Mouse (Mus musculus): ENCODE measurements around the gene Tstd3.

Tstd3 gene

DNA sequence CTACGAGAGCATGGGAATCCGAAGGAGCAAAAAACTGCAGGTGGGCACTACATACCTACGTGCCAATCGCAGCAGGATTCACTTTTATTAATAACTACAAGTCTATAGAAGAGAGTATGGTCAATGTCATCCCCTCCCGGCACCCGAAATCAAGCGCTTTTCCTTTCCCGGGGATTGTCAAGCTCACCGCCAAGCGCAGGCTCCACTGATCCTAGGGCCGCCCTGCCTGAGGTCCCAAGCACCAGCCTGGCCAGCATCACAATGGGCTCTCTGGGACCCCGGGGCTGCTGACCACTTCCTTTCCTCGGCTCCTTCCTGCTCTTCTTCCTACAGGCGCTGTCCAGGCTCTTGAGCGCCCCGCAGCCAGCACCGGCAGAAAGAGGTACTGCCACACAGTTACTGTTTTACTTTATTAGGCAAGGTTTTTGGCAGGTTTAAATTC, at the start of gene Tstd3, which contains the start of gene Usp45:
Gene Tstd3, minus strand, starts transcription at position 350 of the 442 bp plus-strand sequence.
Gene Usp45, plus strand, starts transcription at position 294 of the 442 bp plus-strand sequence.
- peak; percentile 78 for DNase-seq (ENCODE audit: low read depth, low spot score)

DNA sequence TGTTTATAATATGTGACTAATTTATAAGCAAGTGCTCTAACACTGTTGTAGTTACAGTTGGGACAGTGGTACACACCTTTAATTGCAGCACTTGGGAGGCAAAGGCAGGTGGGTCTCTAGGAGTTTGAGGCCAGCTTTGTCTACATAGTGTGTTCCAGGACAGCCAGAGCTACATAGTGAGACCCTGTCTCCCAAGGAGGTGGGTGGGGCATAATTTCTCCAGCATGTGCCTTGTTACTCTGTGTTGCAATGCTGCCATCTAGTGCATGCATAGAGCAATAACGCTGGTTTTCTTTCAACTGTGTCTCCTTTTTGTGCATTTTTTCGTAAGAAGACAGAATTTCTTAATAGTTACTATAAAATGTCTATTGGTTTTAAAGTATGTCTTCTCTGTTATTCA, 47.0 kb upstream of the Tstd3 start:
- peak; percentile 53 for DNase-seq (ENCODE audit: low read depth, low spot score)

DNA sequence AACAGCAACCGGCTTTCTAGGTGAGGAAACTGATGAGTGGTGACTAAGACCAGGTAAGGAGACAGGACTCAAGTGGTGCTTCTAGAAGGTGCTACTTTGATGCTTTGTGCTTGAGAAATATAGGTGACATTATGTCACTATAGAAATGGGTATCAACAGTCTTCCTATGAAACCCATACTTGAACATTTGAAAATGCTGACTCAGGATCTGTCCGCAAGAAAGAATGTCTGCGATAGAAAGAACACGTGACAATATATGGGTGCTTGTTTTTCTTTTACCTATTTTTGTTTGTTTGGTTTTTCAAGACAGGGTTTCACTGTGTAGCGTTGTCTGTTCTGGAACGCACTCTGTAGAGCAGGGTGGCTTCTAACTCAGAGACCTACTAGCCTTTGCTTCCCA, 45.6 kb upstream of the Tstd3 start:
- DNase-seq (ENCODE audit: low read depth, low spot score): no peak

DNA sequence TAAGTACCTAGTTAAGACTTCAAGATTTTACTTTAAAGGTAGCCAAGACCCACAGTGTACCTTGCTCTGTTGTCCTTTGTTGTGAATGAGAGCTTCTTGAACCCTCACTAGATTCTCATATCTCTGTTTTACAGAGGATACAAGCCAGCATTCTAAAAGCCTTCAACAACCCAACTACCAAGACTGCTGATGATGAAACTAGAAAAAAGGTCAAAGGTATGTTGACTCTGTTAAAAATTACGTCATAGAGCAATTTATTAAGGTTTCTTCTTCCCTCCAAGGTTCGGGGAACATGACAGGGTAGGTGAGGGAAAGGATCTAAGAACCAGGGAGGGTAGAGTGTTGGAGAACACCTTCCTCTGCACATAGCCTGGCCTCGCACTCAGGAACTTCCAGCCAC, 43.6 kb upstream of the Tstd3 start:
- no peak for DNase-seq (ENCODE audit: low read depth, low spot score)

DNA sequence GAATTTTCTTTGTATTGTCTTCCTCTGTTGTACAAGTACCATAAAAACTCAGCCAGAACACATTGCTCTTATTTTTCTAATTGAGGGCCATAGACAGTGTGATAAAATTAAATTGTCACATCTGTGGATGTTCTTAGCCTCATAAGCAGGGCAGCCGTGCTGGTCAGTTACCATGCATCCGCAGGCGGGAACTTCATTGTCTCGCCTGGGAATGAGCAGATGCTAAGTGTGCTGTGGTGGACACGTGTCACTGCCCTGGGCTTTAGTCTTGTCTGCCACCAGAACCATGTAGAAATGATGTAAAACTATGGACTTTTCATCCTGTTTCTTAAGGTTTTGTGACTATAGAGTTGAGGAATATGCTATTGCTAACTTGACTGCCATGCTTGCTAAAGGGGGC, 40.2 kb upstream of the Tstd3 start:
- DNase-seq (ENCODE audit: low read depth, low spot score): no peak

DNA sequence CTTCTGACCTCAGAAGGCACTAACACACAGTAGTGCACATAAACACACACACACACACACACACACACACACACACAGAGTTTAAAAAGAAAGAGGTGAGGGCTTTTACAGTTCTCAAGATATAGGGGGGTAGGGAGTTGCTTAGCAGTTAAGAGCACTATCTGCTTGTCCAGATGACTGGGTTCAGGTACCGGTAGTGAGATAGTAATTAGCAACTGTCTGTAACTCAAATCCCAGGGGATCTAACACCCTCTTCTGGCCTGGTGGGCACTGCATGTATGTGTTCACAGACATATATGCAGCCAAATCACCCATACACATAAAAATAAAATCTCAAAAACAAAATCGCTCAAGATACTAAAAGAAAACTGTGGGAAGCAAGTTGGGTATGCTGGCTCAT, 34.6 kb upstream of the Tstd3 start:
- no peak for DNase-seq (ENCODE audit: low read depth, low spot score)

DNA sequence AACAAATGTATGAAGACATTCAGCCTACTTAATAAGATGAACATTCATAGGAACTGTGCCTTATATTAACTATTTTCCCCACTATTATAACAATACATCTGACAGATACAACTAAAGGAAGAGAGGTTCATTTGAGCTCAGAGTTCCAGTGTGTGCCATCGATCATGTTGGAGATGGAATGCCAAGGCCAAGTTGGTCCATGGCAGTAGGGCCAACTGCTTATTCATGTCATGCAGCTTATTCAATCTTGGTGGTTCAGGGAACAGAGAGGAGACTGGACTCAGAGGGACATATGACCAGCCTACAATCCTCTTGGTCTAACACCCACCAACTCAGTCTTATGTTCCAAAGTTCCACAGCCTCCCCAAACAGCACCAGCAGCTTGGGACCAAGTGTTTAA, 34.0 kb upstream of the Tstd3 start:
- no peak for DNase-seq (ENCODE audit: low read depth, low spot score)

DNA sequence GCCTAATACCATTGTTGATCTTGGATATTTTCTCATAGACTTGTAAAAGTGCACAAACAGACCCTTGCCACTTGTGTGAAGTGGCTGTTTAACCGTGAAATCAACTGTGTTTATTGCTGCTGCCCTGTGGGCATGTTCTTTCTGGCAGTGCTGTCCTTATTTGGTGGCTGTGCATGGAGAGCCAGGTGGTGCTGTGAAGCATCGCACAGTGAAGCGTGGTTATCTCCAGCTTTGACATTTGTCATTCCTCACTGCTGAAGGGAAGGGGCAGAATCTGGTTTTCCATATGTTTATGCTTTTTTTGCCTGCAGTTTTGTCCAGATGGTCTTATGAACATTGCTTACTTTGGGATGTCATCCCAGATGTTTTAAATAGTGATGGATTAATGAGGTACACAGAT, 26.6 kb upstream of the Tstd3 start:
- no peak for DNase-seq (ENCODE audit: low read depth, low spot score)

DNA sequence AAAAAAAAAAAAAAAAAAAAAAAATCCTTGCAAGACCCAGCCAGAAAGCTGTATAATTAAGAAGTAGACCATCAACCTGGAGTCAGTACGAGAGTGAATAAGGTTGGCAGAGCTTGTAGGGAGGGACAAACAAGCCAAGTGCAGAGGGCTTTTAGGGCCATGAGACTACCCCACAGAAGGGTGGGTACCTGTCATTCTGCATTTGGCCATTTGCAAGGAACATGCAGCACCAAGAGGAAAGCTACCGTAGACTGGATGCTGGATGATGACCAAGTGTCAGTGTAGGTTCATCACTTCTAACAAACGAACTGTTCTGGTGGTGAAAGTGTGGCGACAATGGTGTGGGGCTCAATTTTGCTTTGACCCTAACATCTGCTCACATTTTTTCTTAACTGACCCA, 22.8 kb upstream of the Tstd3 start:
- DNase-seq (ENCODE audit: low read depth, low spot score): no peak

DNA sequence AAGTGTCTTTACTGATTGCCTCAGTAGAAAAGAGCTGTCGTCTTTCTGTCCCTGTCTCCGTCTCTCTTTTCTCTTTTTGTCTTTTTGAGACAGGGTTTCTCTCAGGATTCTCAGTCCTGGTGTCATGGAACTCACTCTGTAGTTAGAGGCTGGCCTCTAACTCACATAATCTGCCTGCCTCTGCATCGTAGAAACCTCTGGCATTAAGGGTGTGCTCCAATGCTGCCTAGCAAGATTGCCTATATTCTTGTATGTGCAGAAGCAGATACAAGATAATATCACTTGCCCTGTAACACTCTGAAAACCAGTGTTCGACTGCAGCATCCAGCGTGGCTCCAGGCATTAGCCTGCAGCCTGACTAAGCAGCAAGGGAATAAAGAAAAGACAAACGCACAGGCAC, 21.9 kb upstream of the Tstd3 start:
- no peak for DNase-seq (ENCODE audit: low read depth, low spot score)

DNA sequence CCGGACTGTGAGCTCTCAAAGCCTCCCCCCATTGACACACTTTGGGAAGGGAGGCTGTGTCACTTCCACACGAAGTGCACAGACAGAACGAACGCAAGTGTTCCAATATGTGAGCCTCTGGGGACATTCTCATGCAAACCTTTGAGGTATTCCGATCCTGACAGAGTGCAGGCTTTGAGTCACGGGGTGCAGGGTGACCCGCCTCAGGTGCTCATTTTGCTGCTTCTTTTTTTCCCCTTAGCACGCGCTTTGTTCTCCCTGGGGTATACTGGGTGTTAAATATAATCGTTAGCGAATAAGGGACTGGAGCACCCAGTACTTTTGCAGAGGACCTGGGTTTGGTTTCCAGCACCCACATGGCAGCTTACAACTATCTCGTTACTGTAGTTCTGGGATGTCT, 19.3 kb upstream of the Tstd3 start:
- DNase-seq (ENCODE audit: low read depth, low spot score): no peak

DNA sequence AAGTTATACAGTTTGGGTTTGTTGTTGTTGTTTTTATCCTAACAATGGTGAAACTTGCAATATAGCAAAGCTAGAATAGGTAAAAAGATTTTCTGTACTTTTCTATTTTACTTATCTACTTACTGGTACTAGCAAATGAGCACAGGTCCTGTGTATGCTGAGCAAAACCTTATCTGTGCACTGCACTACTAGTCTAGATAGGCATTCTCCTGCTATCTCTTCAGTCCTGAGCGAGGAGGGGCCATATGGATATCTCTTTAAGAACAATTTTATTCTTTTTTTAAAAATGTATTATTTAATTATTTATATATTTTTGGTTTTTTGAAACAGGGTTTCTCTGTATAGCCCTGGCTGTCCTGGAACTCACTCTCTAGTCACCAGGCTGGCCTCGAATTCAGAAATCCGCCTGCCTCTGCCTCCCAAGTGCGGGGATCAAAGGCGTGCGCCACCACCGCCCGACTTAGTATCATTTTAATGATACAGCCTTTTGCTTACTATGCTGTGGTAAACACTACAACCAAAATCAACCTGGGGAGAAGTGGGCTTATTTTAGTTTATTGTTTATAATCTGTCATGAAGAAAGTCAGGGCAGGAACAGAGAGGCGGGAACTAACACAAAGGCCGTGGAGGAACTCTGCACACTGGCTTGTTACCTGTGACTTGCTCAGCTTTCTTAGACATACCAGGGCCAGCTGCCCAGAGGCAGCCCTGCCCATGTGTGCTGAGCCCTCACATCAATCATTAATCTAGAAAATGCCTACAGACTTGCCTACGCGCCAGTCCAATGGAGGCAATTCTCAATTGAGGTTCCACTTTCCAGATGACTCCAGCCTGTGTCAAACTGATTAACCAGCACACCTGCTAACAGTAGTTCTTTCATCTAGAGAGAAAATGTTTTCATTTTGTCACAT, 14.1 kb upstream of the Tstd3 start:
- DNase-seq (ENCODE audit: low read depth, low spot score): no peak

DNA sequence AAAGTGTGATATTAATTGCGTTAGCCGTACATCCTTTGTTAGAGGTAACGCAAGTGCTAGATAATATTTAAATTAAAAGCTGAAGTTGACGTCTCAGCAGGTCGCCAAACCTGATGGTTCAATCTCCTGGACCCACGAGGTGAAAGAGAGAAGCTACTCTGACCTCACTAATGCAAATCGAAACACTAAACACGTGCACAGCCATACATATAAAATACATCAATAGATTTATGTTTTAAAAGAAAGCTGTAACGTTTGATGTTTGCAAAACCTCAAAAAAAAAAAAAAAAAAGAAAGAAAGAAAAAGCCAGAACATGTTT, 9.9 kb upstream of the Tstd3 start:
- peak; percentile 59 for DNase-seq (ENCODE audit: low read depth, low spot score)

DNA sequence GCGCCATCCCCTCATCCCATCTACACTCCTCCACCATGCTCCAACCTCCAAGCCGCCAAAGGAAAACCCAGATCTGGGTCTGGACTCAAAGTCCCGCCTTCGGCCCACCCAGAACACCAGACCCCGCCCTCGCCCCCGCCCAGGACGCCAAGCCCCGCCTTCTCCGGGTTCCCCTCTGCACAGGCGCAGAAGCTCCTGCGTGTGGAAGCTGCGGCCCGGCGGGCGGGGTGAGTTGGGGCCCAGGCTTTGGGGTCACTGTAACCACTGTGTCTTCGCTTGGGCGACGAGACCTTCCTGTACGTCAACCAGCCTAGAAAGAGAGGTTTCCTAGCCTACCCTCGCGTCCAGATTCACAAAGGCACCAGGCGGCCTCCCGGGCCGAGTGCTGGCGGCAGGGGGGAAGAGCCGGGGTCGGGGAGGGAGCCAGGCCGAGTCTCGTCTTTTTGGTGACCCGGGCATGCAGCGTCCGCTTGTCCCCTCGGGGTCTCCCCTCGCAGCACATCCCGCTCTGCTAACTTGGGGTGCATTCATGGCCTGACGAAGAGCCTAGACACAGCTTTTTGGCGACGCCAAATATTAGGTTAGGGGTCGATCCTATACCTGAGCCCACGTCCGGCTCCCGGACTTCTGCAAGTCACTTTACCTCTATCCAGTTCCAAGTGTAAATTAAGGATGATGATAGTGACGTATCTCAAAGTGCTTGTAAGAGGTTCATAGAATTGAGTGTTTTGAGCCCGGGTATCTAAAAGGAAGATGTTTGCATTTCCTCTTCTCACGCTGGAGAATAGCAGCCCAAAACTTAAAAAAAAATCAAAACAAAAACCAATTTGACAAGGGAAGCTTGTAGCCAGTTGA, 9.3 kb upstream of the Tstd3 start:
- DNase-seq (ENCODE audit: low read depth, low spot score): peak; percentile 89

DNA sequence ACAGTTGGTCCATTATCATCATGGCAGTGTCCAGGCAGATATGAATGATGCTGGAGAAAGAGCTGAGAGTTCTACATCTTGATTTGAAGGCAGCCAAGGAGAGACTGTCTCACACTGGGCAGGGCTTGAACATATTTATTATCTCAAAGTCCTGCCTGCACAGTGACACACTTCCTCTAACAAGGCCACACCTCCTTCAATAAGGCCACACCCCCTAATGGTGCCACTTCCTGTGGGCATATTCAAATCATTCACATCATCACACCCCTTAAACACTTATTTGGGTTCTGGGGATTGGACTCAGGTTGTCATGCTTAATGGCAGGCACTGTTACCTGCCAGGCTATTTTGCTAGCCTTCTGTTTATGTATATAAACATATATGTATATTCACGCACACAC, 5.3 kb upstream of the Tstd3 start:
- DNase-seq (ENCODE audit: low read depth, low spot score): peak; percentile 19

DNA sequence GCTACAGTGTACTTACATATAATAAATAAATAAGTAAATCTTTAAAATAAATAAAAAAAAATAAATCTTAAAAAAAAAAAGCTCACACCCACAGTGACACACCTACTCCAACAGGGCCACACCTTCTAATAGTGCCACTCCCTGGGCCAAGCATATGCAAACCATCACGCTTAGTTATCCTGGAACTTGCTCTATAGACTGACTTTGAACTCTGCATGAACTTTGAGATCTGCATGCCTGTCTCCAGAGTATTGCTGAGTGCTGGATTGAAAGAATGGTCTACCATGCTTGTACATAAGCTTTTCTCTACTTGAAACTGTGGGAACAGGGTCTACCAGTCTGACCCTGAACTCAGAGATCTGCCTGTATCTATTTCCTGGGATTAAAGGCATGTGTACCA, 4.1 kb upstream of the Tstd3 start:
- no peak for DNase-seq (ENCODE audit: low read depth, low spot score)

DNA sequence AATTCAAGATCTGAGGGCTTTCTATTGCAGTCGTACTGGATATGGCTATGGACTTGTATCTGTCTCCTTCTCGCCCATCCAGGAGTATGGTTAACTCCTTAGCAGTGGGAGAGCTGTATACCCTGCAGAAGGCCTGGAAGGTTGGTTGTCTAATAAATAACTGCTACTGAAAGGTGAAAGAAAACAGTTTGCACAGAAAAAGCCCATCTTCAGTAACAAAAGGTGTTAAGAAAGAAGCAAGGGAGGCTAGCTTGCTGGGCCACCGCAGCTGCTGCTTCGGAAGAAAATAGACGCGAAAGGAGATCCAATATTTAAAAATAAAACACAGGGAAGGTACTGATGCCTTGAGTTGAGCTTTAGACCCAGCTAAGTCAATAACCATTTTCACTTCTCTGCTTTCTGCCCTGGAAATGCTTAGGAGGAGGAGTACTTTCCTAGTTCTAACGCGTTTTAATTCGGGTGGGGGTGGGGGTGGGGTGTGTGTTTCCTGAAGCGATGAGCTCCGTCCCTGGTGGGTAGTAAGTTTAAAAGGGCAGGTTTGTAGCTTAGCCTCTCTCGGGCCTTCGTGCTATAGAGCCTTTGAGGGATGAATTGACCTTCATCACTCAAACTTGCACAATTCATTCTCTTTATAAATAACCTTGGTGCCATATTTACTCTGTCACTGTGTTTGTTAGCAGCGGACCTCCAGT, 695 bp downstream of the Tstd3 start:
- peak; percentile 6 for DNase-seq (ENCODE audit: low read depth, low spot score)

DNA sequence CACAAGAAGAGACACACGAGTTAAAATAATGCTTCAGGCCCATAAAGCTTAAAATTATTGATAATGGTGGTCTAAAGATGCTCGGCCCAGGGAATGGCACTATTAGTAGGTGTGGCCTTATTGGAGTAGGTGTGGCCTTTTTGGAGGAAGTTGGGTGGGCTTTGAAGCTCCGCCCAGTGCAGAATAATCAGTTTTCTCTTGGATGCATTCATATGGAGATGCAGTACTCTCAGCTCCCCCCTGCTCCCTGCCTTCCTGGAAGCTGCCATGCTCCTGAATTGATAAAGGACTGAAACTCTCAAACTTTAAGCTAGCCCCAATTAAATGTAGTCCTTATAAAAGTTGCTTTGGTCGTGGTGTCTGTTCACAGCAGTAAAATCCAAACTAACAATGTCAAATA, 3.2 kb downstream of the Tstd3 start:
- no peak for DNase-seq (ENCODE audit: low read depth, low spot score)

DNA sequence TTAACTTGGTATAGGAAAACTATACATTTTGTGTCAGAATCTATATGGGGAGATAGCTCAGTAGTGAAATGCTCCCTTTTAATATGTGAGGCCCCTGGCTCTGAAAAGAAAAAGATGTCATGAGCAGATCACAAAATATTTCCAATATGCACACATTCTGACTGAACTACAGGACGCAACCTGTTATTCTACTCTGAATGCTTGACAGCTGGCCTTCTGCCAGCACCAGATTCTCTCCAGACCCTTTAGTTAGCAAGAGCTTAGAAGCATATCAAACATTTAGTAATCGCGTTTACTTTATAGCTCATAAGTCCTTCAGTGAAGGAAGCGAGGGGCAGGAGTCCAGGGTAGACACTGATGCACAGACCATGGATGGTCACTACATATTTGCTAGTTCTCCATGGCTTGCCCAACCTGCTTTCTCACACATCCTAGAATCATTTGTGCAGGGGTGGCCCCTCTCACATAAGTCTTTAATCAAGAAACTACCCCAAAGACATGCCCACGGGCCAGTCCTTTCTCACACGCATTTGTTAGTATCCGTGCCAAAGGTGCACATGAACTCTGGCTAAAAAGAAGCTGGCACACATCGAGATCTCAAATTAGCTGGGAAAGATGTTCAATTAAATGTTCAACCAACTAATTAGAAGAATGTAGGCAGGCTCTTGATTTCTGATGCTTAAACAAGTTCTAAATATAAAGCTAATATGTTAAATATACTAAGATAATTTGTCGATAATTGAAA, 5.4 kb downstream of the Tstd3 start:
- DNase-seq (ENCODE audit: low read depth, low spot score): no peak

DNA sequence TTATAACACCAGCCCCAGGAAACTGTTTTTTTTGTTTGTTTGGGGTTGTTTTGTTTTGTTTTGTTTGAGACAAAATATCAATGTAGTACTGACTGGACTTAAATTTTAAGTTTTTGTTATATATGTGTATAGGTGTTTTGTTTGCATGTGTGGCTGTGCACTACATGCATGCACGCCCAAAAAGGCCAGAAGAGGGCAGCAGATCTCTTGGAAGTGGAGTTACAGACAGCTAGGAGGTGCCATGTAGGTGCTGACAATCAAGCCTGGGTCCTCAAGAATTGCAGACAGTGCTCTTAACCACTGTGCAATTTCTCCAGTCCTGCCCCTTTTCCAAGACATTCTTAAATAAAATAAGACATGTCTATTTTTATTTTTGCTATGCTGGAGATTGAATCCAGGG, 8.2 kb downstream of the Tstd3 start:
- DNase-seq (ENCODE audit: low read depth, low spot score): no peak

DNA sequence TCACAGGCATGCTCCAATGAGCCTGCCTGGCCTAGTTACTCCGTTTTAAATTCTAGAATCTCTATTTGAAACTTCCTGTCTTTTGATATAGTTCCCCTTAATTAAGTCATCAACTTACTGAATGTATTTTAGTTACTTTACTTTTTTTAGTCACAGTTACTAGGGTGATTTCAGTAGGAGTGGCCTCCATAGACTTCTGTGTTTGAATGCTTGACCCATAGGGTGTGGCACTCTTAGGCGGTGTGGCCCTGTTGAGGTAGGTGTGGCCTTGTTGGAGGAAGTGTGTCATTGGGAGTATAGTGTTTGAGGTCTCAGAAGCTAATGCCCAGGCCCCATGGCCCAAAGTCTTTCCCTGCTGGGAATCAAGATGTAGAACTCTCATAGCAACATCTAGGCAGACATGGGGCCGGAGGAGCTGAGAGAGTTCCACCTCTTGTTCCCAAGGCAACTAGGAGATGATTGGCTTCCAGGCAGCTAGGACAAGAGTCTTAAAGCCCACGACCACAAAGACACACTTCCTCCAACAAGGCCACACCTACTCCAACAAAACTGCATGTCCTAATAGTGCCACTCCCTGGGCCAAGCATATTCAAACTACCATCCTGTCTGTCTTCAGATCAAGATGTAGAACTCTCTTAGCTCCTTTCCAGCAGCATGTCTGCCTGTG, 11.8 kb downstream of the Tstd3 start:
- peak; percentile 27 for DNase-seq (ENCODE audit: low read depth, low spot score)
